Mouse (Mus musculus): ENCODE results near the gene Khdrbs1.
"Not testable (repeated sequence)": the region's sequence is repeated elsewhere in the genome, so short reads cannot be mapped to it uniquely, and the experiment has no call there.

DNA sequence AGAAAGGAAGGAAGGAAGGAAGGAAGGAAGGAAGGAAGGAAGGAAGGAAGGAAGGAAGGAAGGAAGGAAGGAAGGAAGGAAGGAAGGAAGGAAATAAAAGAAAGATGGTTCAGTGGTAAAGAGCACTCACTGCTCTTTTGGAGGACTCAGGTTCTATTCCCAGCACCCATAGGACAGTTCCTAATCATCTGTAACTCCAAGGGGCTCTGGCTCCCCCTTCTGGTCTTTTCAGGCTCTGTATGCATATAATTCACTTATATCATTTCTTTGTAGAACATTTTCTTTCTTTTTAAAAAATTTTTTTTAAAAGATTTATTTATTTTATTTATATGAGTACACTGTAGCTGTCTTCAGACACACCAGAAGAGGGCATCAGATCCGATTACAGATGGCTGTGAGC lies 20.4 kb upstream of the Khdrbs1 start:
- TF ChIP-seq CTCF (IDR thresholded peaks at IDR 0.05; ENCODE audit: borderline replicate concordance, control insufficient read depth, extremely low read depth, insufficient read depth, low read length, poor library complexity); POLR2A (IDR thresholded peaks at IDR 0.05; ENCODE audit: control insufficient read depth, extremely low read depth, insufficient read depth, low read length, poor library complexity): not testable (repeated sequence)

Measured in thymus, adult 2 months (tissue).